Mouse (Mus musculus): Measurements from ENCODE around the gene Cyp2u1. TPM values are rescaled to one million over a fixed set of nuclear protein-coding genes. Genes with fewer than 3 reads are reported as not detected.
A peak's percentile ranks its signal among the peaks of the same experiment; 100 is the strongest.

Cyp2u1 gene
- polyA plus RNA-seq, 1 experiment from 2014 or later = 8.5 TPM

DNA sequence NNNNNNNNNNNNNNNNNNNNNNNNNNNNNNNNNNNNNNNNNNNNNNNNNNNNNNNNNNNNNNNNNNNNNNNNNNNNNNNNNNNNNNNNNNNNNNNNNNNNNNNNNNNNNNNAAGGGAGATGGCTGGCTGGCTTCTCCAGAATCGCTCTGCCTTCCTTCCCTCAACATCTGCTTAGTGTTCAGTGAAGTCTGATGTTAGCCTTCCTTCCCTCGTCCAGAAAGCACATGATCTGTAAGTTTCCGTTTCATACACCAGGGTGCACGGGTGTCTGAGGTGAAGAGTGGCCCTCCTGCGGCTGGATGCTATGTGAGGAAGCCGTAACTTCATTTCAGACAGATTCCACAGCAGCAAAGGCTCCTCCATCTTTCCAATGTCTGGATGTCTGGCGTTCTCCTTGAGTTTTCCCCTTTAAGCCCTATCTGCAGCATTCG is 32.1 kb upstream of the Cyp2u1 start:
- no peaks in the 10 kb centered on the region for H3K36me3 ChIP-seq
- WGBS = 47% methylated on average over 8 of the region's 8 CpGs
- peaks cover 16% of the 10 kb centered on the region for H3K4me1 ChIP-seq (replicated peaks)
- no peak overlapping the region; the same call in 1 of the 2 replicates for H3K4me3 ChIP-seq
- H3K27ac ChIP-seq (ENCODE audit: poor library complexity, severe bottlenecking) = peak overlapping the region; percentile 49; the same call in 1 of the 2 replicates
- no peak for ATAC-seq (ENCODE audit: insufficient number of reproducible peaks, low FRiP score)
- H3K9ac ChIP-seq = no peak overlapping the region
- no peaks in the 10 kb centered on the region for H3K9me3 ChIP-seq (replicated peaks)
- H3K27me3 ChIP-seq (replicated peaks) = no peaks in the 10 kb centered on the region
- H3K4me2 ChIP-seq = peak overlapping the region; percentile 65

DNA sequence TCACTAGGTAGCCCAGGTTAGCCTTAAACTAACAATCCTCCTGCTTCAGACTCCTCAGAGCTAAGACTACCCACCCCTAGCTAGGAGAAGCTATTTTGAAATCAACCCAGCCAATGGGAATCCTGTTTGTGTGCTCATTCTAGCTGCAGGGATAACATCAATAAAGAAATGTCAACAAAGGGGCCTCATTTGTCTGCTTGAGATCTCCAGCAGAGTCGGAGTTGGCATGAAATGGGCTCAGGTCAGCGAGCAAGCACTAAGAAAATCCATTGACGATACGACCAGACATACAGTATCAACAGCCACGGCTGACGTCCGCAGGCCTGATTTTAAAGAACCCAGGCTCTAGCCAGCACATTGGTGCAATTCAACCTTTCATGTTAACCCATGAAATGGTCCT is 24.2 kb upstream of the Cyp2u1 start:
- no peak overlapping the region for H3K4me3 ChIP-seq
- peaks cover 7% of the 10 kb centered on the region for H3K9me3 ChIP-seq (replicated peaks)
- ATAC-seq (ENCODE audit: insufficient number of reproducible peaks, low FRiP score) = no peak
- no peak overlapping the region for H3K4me2 ChIP-seq
- H3K36me3 ChIP-seq = no peaks in the 10 kb centered on the region
- no peak overlapping the region for H3K9ac ChIP-seq
- no peak overlapping the region for H3K27ac ChIP-seq (ENCODE audit: poor library complexity, severe bottlenecking)
- no peaks in the 10 kb centered on the region for H3K4me1 ChIP-seq (replicated peaks)
- no peaks in the 10 kb centered on the region for H3K27me3 ChIP-seq (replicated peaks)
- 79% methylated on average over 7 of the region's 7 CpGs for WGBS

DNA sequence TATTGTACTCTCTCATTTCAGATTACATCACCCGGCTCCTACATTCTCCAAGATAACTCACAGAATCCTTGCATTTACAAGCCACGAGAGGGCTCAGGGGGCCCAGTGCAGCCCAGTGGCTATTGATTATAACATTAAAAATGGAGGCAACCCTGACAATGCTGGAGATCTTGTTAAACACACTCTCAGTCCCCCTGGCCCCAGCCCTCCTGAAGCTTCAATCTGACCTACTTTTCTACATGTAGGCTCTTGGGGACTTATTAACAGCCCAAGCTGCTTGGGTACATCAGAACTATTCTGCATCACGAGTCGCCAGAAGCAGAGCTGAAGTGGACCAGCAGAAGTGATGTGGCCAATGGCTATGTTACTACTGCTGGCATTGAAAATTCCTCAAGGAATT is 23.6 kb upstream of the Cyp2u1 start:
- no peak for ATAC-seq (ENCODE audit: insufficient number of reproducible peaks, low FRiP score)
- Histone ChIP-seq H3K27me3 (replicated peaks) (no peaks in the 10 kb centered on the region), H3K4me2 (no peak overlapping the region), H3K4me3 (no peak overlapping the region), H3K27ac (ENCODE audit: poor library complexity, severe bottlenecking) (no peak overlapping the region), H3K4me1 (replicated peaks) (0 out of 2 replicates have a peak, but pooled peaks cover 2% of the 10 kb centered on the region), H3K9me3 (replicated peaks) (peaks cover 7% of the 10 kb centered on the region), H3K9ac (no peak overlapping the region), H3K36me3 (no peaks in the 10 kb centered on the region)
- 83% methylated on average over 4 of the region's 4 CpGs for WGBS

DNA sequence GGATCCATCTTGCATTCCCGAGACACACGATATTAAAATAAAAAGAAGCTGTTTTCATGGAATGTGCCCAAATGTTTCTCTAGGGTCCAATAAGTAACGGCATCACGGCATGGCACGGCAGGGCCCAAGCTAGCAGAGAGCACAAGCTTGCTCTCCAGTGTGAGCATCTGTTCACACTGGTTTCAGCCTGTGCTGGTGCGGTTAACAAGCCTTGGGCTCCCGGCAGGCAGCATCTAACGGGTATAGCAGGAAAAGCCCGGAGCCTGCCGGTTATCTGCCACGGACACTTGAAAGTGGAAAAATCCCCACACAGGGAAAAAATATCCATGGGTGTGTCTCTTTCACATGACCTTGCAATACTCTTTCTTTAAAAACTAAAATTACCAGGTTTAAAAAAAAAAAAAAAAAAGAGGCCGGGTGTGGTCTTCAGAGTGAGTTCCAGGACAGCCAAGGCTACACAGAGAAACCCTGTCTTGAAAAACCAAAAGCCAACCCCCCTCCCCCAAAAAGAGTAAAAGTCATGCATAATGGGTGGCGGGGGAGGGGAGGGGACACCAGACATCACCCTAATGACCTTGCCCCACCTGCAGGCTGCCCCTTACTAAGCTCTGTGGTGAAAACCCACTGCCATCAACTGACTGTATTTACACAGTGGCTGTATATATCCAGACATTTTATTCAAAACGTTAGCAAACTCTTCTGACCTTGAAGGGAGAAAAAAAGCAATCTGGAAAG is 19.2 kb upstream of the Cyp2u1 start:
- 60% methylated on average over 14 of the region's 14 CpGs for WGBS
- no peak overlapping the region for H3K9ac ChIP-seq
- H3K9me3 ChIP-seq (replicated peaks) = no peaks in the 10 kb centered on the region
- H3K36me3 ChIP-seq = no peaks in the 10 kb centered on the region
- H3K27me3 ChIP-seq (replicated peaks) = no peaks in the 10 kb centered on the region
- no peak overlapping the region for H3K27ac ChIP-seq (ENCODE audit: poor library complexity, severe bottlenecking)
- ATAC-seq (ENCODE audit: insufficient number of reproducible peaks, low FRiP score) = no peak
- H3K4me1 ChIP-seq (replicated peaks) = 0 out of 2 replicates have a peak, but pooled peaks cover 2% of the 10 kb centered on the region
- H3K4me2 ChIP-seq = no peak overlapping the region
- no peak overlapping the region for H3K4me3 ChIP-seq

DNA sequence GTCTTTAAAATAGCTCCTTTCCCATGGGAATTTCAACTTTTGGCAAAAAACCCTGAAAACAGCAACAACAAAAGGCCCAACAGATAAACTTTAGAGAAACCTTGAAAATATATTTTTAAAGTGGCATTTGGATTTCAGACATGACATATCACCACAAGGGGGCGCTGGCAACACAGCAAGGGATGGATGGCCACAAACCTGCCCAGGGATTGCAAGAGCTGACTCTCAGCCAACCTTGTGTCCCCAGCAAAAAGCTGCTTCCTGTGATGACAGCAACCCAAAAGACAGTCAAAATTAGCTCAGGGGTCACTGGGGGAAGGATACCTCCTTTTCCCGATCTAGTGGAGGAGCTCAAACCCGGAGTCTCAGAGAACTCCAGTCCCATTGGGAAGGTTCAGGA is 17.2 kb upstream of the Cyp2u1 start:
- peaks cover 11% of the 10 kb centered on the region; the same call in 1 of the 2 replicates for H3K4me1 ChIP-seq (replicated peaks)
- no peak overlapping the region for H3K4me3 ChIP-seq
- no peak overlapping the region for H3K9ac ChIP-seq
- no peaks in the 10 kb centered on the region for H3K27me3 ChIP-seq (replicated peaks)
- 8% methylated on average over 3 of the region's 3 CpGs for WGBS
- ATAC-seq (ENCODE audit: insufficient number of reproducible peaks, low FRiP score) = no peak
- no peak overlapping the region for H3K27ac ChIP-seq (ENCODE audit: poor library complexity, severe bottlenecking)
- H3K9me3 ChIP-seq (replicated peaks) = no peaks in the 10 kb centered on the region
- no peaks in the 10 kb centered on the region for H3K36me3 ChIP-seq
- no peak overlapping the region for H3K4me2 ChIP-seq

DNA sequence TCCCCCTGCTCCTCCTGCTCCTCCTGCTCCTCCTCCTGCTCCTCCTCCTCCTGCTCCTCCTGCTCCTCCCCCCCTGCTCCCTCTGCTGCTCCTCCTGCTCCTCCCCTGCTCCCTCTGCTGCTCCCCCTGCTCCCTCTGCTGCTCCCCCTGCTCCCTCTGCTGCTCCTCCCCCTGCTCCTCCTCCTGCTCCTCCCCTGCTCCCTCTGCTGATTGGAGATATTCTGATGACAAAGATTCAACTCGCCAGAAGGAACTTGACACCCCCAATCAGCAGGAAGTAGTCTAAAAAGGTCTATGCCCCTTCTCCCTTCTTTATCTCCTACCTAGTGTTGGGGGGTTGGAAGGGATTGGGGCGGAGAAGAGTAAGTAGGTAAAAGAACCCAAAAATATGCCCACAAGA is 15.2 kb upstream of the Cyp2u1 start:
- Histone ChIP-seq H3K27ac (ENCODE audit: poor library complexity, severe bottlenecking) (no peak overlapping the region), H3K4me3 (no peak overlapping the region), H3K9me3 (replicated peaks) (no peaks in the 10 kb centered on the region), H3K9ac (no peak overlapping the region), H3K4me2 (no peak overlapping the region), H3K36me3 (no peaks in the 10 kb centered on the region), H3K27me3 (replicated peaks) (no peaks in the 10 kb centered on the region), H3K4me1 (replicated peaks) (peaks cover 11% of the 10 kb centered on the region; the same call in 1 of the 2 replicates)
- WGBS = 36% methylated on average over 2 of the region's 2 CpGs
- ATAC-seq (ENCODE audit: insufficient number of reproducible peaks, low FRiP score) = no peak

DNA sequence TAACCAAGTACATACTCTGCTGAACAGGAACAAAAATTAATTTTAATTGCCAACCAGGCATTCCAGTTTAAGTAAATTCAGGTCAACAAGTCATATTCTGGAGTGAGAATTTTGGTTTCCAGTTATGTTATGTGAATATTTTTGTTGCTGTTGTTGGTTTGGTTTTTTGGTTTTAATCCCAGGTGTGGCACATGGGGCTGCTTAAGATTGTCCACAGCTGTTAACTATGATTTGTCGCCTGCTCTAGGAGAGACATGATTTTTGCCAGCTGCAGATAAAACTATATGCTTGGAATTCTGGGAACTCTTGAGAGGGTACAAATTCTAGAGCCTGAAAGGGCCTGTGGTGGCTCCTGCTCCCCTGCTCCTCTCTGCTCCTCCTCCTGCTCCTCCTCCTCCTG is 14.1 kb upstream of the Cyp2u1 start:
- H3K36me3 ChIP-seq = no peaks in the 10 kb centered on the region
- H3K4me2 ChIP-seq = no peak overlapping the region
- no peaks in the 10 kb centered on the region for H3K9me3 ChIP-seq (replicated peaks)
- no peak overlapping the region for H3K9ac ChIP-seq
- H3K4me3 ChIP-seq = no peak overlapping the region
- peaks cover 11% of the 10 kb centered on the region; the same call in 1 of the 2 replicates for H3K4me1 ChIP-seq (replicated peaks)
- no peaks in the 10 kb centered on the region for H3K27me3 ChIP-seq (replicated peaks)
- no peak overlapping the region for H3K27ac ChIP-seq (ENCODE audit: poor library complexity, severe bottlenecking)
- no peak for ATAC-seq (ENCODE audit: insufficient number of reproducible peaks, low FRiP score)
- WGBS = 87% methylated on average over 1 of the region's 1 CpGs

DNA sequence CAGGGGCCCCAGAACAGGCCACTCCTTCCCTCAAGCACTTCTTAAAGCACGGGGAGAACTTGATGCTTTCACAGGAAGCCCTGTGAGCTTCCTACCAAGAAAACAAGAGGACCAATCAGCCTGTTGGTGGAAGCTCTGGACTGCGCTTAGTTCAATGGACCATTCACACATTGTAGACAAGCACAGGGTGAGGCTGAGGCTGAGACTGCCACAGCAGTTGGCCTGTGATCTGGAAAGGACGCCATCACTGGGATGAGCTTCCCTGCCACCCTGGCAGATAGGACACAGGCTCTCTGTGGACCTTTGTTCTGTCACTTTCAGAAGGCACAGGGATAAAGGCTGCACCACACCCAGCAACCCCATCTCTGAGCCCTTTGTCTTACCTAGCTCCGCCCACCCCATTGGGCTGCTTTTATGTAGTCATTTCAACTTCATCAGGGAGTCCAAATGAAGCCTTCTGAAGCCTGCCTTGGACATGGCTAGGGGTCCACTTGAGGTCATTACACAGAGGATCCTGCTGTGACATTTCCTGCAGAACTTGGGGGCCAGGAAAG is 13.0 kb upstream of the Cyp2u1 start:
- Histone ChIP-seq H3K9me3 (replicated peaks) (no peaks in the 10 kb centered on the region), H3K4me2 (peak overlapping the region; percentile 58), H3K27me3 (replicated peaks) (no peaks in the 10 kb centered on the region), H3K36me3 (no peaks in the 10 kb centered on the region), H3K4me1 (replicated peaks) (peaks cover 9% of the 10 kb centered on the region; the same call in 1 of the 2 replicates), H3K9ac (no peak overlapping the region), H3K4me3 (0 out of 2 replicates have a peak overlapping the region, but pooled peaks have one; percentile 3), H3K27ac (ENCODE audit: poor library complexity, severe bottlenecking) (no peak overlapping the region)
- no peak for ATAC-seq (ENCODE audit: insufficient number of reproducible peaks, low FRiP score)
- WGBS = 48% methylated on average over 4 of the region's 4 CpGs

DNA sequence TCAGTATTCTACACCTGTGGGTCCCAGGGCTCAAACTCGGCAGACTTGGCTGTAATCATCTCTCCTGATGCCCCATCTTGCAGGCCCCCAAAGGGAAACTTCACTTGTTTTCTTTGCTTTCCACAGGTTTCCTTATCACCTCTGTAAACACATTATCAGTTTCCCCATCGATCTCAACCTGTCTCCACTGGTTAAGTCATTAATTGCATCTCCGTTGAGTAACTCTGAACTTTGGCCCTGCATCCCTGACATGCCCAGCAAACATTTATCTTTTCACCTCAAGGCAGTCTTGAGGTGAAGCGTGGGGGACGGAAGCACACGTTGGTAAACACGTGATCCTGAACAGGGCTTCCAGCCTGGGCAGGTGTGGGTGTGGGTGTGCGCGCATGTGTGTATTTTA is 9.3 kb upstream of the Cyp2u1 start:
- Histone ChIP-seq H3K27me3 (replicated peaks) (no peaks in the 10 kb centered on the region), H3K4me2 (no peak overlapping the region), H3K4me1 (replicated peaks) (peaks cover 9% of the 10 kb centered on the region; the same call in 1 of the 2 replicates), H3K9ac (no peak overlapping the region), H3K4me3 (no peak overlapping the region), H3K9me3 (replicated peaks) (peaks cover 19% of the 10 kb centered on the region), H3K27ac (ENCODE audit: poor library complexity, severe bottlenecking) (no peak overlapping the region), H3K36me3 (no peaks in the 10 kb centered on the region)
- no peak for ATAC-seq (ENCODE audit: insufficient number of reproducible peaks, low FRiP score)
- 61% methylated on average over 9 of the region's 9 CpGs for WGBS

DNA sequence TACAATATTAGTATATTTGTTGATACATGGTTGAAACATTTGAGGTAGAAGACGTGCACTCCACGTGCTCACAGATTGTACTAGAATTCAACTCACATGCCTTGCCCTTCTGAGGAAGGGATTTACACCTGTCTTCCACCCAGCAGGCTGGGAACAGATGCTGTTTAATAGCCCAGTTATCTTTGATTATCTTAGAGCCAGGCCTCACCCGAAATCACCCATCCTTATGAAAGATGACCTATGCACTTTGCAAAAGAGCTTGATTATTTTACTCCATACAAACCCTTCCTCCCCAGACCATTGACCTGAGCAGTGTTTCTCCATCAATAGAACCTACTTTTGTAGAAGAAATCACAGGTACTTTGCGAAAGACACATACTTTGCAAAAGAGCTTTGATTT is 7.5 kb upstream of the Cyp2u1 start:
- H3K36me3 ChIP-seq = no peaks in the 10 kb centered on the region
- no peaks in the 10 kb centered on the region for H3K27me3 ChIP-seq (replicated peaks)
- H3K4me3 ChIP-seq = no peak overlapping the region
- H3K4me2 ChIP-seq = no peak overlapping the region
- 74% methylated on average over 4 of the region's 4 CpGs for WGBS
- 0 out of 2 replicates have a peak, but pooled peaks cover 2% of the 10 kb centered on the region for H3K4me1 ChIP-seq (replicated peaks)
- H3K27ac ChIP-seq (ENCODE audit: poor library complexity, severe bottlenecking) = no peak overlapping the region
- H3K9me3 ChIP-seq (replicated peaks) = peaks cover 19% of the 10 kb centered on the region
- no peak overlapping the region for H3K9ac ChIP-seq
- ATAC-seq (ENCODE audit: insufficient number of reproducible peaks, low FRiP score) = no peak

DNA sequence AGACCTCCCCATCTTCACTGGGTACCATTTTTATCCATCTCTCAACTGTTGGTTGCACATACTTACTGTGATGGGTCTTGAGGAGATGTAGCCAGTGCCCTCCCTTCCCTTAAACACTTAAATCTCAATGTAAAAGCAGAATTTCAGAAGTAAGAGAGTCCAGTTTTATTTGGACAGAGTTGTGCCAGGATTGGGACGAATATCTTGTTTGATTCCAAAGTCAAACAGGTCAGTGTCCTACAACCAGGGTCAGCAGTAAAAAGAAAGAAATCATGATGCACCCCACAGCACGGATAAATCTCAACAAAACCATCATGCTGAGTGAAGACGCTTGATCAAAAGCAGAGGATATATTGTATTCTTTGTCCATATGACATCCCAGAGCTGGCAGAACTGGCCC is 4.8 kb upstream of the Cyp2u1 start:
- Histone ChIP-seq H3K36me3 (no peaks in the 10 kb centered on the region), H3K27me3 (replicated peaks) (0 out of 2 replicates have a peak, but pooled peaks cover 4% of the 10 kb centered on the region), H3K9me3 (replicated peaks) (peaks cover 19% of the 10 kb centered on the region), H3K27ac (ENCODE audit: poor library complexity, severe bottlenecking) (no peak overlapping the region), H3K9ac (no peak overlapping the region), H3K4me3 (no peak overlapping the region), H3K4me2 (no peak overlapping the region), H3K4me1 (replicated peaks) (0 out of 2 replicates have a peak, but pooled peaks cover 3% of the 10 kb centered on the region)
- WGBS = 81% methylated on average over 3 of the region's 3 CpGs
- ATAC-seq (ENCODE audit: insufficient number of reproducible peaks, low FRiP score) = no peak

All from heart, embryonic 12.5 days (tissue).